Mouse (Mus musculus) thymus, postnatal 0 days (tissue): ENCODE data around the gene Thap8. TPM values are rescaled to one million over a fixed set of nuclear protein-coding genes. Genes with fewer than 3 reads are reported as not detected.
A peak's percentile ranks its signal among the peaks of the same experiment; 100 is the strongest.

ENCODE experiments used
- DNase-seq: peaks from one replicate; pipeline ENCODE4 v3.0.0-alpha.2; 2015; ENCODE audit warnings: low spot score
- polyA plus RNA-seq: library from polyadenylated mRNA; unstranded; fragments of >200 nt; fragmentation: Nextera tagmentation; extraction: Ambion mirVana; gene quantifications from 2 replicates; pipeline ENCODE4 v1.2.1, GENCODE M21; 2015

Thap8 gene
- polyA plus RNA-seq, 1 experiment from 2014 or later = 0.23 TPM

DNA sequence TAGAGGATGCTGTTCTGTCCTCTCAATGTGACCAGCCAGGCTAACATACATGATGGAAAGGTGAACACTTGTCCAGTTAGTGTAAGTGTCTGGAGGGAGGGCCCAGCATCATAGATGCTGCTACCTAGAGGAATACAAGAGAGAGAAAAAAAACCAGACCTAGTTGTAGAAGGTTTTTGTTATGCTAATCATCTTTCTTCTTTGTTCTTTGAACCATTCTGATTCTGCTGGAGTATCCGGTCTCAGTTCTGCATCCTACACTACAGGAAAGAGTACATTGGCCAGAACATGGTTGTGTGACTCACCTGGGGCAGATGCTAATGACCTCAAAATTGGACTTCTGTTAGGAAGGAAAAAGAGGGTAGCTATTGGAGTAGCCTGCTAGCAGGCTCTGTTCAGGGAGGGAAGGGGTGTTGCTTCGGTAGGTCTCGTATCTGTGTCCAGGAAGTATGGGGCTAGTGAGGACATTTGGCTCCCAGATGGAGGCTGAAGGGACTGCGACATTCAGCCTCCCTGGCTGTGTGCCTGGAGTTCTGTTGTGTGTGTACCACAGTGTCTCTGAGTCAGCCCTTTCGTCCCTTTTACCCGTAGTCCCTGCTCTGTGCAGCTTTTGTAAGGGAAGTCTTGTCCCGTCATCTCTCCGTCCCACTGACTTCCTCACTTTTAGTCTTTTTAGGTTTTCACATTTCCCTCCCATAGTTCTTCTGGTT, 7.0 kb downstream of the Thap8 start:
- DNase-seq = no peak

DNA sequence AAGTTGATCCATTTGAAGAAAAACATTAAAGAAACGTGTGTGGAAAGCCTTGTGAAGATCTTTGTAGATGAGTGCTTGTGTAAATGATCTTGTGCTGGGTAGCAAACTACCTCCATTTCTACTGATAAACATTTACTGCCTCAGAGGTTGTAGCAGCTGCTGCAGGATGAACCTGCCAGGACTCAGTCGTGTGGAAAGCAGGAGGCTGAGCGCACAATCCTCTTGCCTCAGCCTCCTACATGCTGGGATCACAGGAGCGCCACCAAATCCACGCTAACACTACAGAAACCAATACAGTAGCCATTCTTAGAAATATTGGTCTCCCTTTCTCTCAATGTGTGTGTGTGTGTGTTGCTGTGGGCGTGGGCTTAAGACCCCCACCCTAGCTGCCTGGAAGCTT, 8.2 kb downstream of the Thap8 start:
- DNase-seq = no peak

DNA sequence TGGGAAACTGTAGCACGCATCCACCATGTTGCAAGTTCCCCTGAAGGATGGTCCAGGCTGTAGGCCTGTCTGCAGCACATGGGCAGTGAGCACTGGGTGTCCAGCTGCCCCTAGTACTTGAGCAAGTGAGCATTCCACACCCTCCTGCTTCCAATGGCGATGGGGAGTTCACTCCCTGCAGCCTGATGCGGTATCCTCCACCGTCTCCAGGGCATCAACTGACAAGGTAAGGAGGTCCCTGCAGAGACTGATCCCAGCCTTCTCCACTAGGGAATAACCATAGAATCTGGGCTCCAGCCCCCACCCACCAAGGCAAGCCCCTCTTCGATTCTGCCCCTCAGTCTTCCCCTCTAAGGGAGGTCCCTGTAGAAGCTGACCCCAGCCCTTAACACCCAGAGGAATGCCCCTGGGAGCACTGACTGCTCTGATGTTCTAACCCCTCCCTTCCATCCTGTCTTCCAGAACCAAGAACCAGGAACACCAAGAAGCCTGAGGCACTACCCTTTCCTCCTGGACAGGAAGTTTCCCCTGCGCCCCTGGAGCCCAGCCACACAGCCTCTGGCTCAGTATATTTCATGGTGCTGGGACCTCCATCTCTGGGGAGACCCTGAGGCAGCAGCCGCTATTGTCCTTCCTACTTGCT, 9.3 kb downstream of the Thap8 start:
- DNase-seq = no peak

DNA sequence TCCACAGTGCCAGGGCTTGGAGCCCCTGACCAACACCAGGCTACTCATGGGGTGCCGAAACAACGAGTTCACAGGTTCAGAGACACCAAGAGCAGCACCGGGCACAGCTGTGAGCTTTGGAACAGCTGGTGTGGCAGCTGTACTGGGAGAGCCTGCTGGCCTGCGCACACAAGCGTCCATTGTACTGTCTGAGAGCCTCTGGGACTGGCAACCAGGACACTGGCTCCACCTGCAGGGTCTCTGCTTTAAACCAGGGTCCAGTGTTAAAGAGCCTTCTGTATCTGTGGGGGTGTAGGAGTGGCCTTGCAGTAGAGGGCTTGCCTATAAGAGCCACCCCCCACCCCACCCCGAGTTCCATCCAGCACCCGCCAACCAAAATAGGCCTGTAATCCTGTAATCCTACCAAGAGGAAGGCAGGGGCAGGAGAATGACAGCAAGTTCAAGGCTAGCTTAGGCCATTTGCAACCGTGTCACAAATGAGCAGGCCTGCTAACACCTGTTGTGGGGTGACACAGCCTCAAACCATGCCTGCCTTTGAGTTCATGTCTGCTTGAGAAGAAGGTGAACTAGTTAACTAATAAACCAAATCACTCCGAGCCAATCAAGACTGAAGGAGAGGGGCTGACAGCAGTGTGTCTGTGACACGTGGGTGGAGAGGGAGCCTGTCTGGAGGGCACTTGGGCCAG, 10.0 kb downstream of the Thap8 start:
- no peak for DNase-seq

DNA sequence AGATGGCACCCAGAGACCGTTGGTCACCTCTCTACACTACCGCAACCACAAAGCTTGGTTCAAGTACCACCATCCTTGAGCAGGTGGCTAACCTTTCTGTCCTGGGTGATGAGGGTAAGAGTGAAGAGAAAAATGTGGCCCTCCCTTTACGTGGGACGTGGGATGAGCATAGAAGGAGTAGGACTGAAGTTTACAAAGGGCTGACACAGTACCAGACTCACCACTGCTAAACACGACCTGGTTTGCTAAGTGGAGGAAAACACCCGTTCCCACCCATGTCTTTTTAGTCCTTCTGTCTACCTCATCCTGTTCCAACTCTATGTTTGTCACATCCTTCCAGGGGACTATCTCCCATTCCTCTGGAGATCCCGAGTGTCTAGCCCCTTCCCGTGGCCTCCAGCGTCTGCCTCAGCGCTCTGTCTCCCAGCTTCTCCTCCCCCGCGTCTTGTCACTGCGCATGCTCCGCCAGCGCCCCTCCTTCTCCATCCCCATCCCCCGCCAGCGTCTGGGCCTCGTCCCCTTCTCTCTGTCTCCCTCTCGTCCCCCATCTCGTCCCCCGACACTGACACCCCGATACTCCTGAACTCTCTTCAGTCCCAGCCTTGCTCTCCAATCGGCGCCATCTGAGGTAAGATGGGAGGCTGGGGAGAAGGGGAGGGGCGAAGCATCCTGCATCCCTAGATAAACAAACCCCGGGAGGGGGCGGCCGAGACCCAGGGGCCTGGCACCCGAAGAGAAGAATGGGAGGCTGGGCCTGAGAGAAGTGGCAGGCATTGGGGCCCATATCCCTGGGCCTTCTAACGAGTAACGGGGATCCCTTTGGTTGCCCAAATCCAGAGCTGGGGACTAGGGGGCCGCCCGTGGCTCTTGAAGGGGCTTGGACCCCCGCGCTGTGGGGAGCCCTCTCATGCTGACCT, 11.6 kb downstream of the Thap8 start, which contains the start of gene Clip3:
Gene Clip3, plus strand, starts transcription at position 514 of the 917 bp plus-strand sequence.
- peak; percentile 17 for DNase-seq

DNA sequence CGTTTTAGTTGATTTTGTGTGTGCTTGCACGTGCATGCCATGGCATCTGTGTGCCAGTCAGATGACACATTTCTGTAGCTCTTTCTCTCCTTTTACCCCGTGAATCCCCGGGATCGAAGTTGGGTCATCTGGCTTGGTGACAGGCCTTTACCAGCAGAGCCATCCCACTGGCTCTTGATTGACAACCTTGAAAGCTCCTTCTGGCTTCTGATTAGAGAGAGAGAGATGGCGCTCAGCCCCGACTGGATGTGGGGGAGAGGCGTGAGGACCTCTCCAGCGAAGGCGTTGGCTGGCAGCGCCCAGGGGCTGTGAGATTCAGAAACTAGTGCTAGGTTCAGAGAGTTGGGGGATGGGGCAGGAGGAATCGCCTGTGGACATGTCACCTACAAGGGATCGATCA, 13.9 kb downstream of the Thap8 start:
- DNase-seq = no peak

DNA sequence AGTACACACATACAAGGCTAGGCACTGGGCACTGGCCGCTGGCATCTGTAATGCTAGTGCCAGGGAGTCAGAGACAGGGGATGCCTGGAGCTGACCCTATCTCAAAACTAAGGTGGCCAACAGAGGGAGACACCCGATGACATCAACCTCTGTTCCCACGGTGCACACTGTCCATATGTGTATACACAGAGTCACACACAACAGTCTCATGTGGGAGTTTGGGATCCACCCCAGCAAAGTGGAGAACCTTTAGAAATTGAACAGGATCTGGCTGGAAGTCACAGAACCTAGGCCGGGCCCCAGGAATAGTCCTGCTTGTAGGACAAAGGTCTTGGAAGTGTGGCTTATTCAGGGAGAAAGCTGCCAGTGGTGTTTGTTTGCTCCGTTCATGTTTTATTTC, 14.4 kb downstream of the Thap8 start:
- no peak for DNase-seq

DNA sequence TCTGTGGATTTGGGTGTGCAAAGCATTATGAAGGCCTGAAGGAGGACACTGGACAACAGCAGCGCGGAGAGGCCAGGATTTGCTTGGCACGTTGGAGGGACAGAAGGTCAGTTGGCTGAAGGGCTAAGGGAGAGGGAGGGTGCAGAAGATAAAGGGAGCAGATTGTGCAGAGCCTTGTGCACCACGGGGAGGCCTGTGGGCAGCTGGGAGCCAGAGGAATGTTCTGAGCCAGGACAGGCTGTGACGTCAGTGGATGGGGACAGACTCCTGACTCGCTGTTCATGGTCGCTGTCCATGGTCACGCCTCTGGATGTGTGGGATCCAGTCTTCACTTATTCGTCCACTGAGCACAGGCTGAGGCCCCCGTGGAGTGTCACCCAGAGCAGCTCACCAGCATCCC, 15.2 kb downstream of the Thap8 start:
- DNase-seq = no peak

DNA sequence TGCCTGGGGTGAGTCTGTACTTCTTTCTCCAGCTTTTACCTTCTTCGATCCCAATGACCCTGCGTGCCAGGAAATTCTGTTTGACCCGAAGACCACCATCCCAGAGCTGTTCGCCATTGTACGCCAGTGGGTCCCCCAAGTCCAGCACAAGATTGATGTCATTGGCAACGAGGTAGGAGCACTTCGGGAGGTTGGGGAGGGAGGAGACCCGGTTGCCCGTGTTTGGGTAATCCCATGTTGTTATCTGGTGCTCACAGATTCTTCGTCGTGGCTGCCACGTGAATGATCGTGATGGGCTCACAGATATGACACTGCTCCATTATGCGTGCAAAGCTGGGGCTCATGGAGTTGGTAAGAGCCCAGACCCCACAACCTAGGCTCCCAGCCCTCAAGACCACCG, 16.9 kb downstream of the Thap8 start:
- no peak for DNase-seq

DNA sequence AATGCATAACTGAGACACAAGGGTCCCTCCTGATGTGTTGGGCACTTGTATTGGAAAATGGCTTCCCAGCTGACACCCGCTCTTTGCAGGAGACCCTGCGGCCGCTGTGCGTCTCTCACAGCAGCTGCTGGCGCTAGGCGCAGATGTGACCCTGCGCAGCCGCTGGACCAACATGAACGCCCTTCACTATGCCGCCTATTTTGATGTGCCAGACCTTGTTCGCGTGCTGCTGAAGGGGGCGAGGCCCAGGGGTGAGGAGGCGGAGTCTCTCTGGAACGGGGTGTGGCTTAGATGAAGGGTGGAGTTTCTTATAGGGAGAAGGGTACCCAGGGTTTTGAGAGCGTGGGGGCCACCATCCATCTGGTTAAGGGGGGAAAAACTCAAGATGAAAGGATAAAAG, 17.4 kb downstream of the Thap8 start:
- DNase-seq = no peak

DNA sequence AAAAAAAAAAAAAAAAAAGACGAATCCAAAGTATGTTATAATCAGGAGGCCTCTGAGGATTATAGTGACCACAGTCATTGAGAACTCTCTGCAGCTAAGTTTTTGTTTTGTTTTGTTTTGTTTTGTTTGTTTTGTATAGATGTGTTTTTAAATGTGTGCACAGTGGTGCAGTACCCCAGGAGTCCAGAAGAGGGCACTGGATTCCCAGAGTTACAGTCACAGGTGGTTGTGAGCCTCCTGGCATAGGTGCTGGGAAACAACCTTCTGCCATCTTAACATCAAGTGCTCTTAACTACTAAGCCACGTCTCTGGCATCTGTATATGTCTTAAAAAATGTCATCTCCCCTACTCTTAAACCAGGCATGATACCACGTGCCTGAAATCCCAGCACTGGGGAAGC, 21.0 kb downstream of the Thap8 start:
- DNase-seq = peak; percentile 53

DNA sequence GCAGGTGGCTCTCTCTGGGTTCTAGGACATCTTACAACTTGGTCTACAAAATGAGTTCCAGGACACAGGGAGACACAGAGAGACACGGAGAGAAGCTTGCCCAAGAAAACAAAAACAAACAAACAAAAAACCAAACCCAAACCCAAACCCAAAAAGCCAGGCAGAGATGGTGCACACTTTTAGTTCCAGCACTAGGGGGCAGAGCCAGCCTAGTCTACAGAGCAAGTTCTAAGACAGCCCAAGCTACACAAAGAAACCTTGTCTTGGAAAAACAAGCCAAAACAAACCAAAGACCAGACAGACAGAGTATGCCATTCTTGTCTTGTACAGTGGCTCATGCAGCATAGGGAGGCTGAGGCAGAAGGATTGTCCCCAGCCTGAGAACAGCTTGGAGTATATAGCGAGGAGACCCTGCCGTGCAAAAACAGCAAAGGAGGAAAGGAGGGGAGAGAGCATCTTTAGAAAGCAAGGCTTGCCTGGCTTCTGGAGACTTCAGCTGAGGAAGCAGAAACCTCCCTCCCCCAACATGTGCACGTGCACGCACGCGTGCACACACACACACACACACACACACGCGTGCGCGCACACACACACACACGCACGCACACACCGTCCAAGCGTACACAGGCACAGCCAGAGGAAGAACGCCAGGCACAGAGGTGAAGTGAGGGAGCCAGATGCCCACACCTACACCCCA, 26.3 kb downstream of the Thap8 start:
- DNase-seq = no peak

DNA sequence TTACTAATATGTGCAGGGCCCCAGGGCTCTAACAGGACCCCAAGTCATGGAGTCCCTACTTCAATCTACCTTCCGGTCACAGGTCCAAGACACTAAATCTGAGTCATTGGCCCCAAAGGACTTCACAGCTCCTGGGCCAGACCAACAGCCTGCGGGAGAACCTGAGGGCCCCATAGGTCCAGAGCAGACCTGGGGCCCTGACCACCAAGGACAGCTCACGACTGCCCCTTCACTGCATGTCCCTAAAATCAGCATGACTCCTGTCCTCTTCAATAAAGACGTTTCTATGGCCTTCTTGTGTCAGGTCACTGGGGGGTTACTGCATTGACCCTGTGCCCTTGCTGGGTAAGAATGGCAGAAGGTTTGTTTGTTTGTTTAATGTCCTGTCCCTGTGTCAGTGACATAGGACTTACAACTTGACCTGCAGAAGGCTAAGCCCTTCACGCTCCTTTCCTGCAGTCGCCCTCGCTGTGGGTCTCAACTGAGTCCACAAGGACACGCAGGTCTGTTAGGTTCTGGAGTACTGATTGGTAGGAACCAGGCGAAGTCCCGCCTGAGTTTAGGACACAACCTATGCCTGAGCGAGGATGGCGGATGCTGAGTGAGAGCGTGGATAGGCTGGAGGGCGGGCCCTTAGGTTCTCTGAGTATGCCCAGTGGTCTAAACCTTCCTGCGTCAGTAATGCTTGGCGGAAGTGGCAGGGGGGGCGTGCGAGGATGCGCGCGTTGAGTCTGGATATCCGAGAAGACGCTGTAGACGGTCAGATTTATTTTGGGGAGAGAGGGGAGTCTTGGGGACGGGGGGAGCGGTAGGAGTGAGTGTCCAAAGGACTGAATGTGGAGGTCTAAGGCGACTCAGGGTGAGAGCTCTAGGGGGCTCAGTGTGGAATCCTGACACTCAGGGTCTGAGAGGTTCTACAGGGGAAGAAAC, 28.4 kb downstream of the Thap8 start, which contains the start of gene Alkbh6:
Gene Alkbh6, plus strand, starts transcription at position 642 of the 930 bp plus-strand sequence.
- peak; percentile 95 for DNase-seq

DNA sequence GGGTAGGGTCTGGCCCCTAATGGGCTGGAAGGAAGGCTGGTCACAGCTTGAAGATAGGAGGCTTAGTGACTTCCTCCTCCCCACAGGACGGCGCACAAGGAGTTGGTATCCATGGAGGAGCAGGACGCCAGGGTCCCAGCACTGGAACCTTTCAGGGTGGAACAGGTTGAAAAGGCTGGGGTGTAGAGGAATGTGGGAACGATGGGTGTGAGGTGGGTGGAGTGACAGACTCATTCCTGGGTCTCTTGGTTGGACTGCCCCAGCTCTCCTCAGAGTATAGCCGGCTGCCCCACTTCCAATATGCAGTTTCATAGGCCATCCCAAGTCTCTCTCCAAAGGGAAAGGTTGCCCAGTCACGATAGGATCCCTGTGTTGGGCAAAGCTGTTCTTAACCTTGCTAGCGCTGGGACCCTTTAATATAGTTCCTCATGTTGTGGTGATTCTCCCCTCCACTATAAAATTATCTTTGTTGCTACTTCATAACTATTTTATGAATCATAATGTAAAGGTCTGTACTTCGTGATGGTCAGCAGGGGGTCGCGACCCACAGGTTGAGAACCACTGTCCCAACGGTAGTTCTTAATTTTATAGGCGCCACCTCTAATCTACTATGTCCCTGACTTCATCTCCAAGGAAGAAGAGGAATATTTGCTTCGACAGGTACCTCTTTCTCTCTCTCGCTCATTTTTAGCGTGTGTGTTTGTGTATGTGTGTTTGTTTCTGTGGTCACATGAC, 29.7 kb downstream of the Thap8 start:
- no peak for DNase-seq

DNA sequence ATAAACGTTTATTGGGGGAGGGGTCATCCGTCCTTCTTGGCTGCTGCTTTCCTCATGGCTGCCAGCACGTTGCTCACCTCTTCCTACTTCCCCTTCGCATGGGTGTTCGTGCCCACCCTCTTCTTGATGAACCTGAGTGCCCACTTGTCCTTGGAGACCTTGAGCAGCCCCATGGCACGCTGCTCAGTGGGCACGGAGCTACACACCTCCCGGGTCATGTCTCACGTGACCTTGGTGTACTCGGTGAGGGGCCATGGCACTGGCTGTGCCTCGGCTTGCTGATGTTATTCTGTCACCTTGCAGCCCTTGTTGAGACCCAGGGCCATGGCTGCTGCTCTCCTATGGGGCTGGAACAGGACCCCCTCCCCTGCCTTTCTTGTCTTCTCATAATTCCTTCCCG, 30.2 kb downstream of the Thap8 start:
- no peak for DNase-seq

DNA sequence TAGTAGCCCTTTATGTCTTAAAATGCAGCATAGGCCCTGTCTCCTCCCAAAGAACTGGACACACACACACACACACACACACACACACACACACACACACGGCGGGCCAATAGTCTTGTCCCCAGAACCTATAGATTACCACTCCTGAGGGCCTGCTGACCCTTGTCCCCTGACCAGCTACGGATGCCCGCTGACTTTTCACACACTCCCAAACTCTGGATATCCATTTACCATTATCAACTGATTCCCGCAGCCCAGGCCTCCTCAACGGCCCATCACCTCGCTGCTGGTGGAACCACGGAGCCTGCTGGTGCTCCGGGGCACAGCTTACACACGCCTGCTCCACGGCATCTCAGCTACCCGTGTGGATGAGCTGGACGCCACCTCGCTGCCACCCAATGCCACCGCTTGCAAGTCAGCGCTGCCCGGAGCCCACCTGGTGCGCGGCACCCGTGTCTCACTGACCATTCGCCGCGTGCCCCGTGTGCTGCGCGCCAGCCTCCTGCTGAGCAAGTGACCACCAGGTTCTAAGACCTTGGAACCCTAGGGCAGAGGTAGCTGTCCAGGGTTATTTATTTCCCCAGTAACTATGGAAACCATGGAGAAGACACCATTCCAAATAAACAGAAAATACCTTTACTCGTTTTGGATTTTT, 33.9 kb downstream of the Thap8 start:
- DNase-seq = no peak

DNA sequence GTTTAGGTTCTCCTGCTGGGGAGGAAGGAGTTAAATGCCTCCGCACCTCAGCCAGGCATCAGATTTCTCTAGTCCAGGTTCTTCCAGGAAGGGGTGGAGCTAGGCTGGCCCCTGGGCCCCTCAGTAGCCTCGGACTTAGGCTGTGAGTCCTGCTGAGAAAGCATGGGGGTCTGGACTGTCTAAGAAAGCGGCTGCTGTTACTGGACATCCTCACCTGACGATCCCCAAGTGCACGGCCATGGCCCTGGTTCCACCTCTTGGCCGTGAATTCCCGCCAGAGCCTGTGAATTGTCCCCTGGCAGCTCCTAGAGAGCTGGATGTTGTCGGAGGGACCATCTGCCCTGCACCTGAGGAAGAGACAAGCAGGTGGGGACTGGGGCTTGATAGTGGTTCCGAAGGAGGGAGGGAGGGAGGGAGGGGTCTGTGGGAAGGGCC, 34.8 kb downstream of the Thap8 start, which contains the start of gene Syne4:
Gene Syne4, plus strand, starts transcription at position 87 of the 435 bp plus-strand sequence.
- no peak for DNase-seq
